Mouse (Mus musculus): ENCODE measurements at regions not wholly inside any gene's neighbourhood (a gene's known extent, or its start where the extent isn't known, plus 50 kb on each side); places are given as distances from the start of the nearest gene placed in this dataset.
A peak's percentile ranks its signal among the peaks of the same experiment; 100 is the strongest.

GRCm38 (mm10) chr14:15603954-15604523 lies 165.3 kb upstream of the Lrrc3b start:
- no peaks in the 10 kb centered on the region for H3K36me3 ChIP-seq
- H3K27ac ChIP-seq, result no peak overlapping the region
- H3K9me3 ChIP-seq, result no peaks in the 10 kb centered on the region
- no peaks in the 10 kb centered on the region for H3K27me3 ChIP-seq
- 92% methylated on average over 3 of the region's 3 CpGs for WGBS
- ATAC-seq, result no peak
- no peak overlapping the region for H3K4me3 ChIP-seq (replicated peaks)
- no peaks in the 10 kb centered on the region for H3K4me1 ChIP-seq (replicated peaks)
- no peak overlapping the region for H3K4me2 ChIP-seq (replicated peaks)
- H3K9ac ChIP-seq (replicated peaks), result no peak overlapping the region

- Histone ChIP-seq H3K27ac (no peak overlapping the region), H3K9ac (replicated peaks) (no peak overlapping the region), H3K27me3 (no peaks in the 10 kb centered on the region), H3K36me3 (no peaks in the 10 kb centered on the region), H3K4me1 (replicated peaks) (no peaks in the 10 kb centered on the region), H3K9me3 (no peaks in the 10 kb centered on the region), H3K4me2 (replicated peaks) (no peak overlapping the region), H3K4me3 (replicated peaks) (no peak overlapping the region)
- peak; percentile 60; the same call in 1 of the 2 replicates for ATAC-seq
- WGBS, result 45% methylated on average over 1 of the region's 1 CpGs
Observed at GRCm38 (mm10) chr14:15610166-15610565, 171.4 kb upstream of the Lrrc3b start.

- 0 out of 2 replicates have a peak, but pooled peaks cover 3% of the 10 kb centered on the region for H3K4me1 ChIP-seq (replicated peaks)
- H3K4me2 ChIP-seq (replicated peaks), result no peak overlapping the region
- ATAC-seq, result no peak
- no peaks in the 10 kb centered on the region for H3K9me3 ChIP-seq
- no peaks in the 10 kb centered on the region for H3K27me3 ChIP-seq
- WGBS, result 41% methylated on average over 2 of the region's 2 CpGs
- H3K36me3 ChIP-seq, result no peaks in the 10 kb centered on the region
- no peak overlapping the region for H3K27ac ChIP-seq
- H3K9ac ChIP-seq (replicated peaks), result no peak overlapping the region
- no peak overlapping the region for H3K4me3 ChIP-seq (replicated peaks)
Observed at GRCm38 (mm10) chr14:15634581-15634980, 195.8 kb upstream of the Lrrc3b start.

GRCm38 (mm10) chr14:15637681-15638080 lies 198.9 kb upstream of the Lrrc3b start:
- no peaks in the 10 kb centered on the region for H3K27me3 ChIP-seq
- H3K4me2 ChIP-seq (replicated peaks), result no peak overlapping the region
- no peak overlapping the region for H3K4me3 ChIP-seq (replicated peaks)
- no peak overlapping the region for H3K27ac ChIP-seq
- H3K9ac ChIP-seq (replicated peaks), result no peak overlapping the region
- 77% methylated on average over 2 of the region's 2 CpGs for WGBS
- no peaks in the 10 kb centered on the region for H3K36me3 ChIP-seq
- 0 out of 2 replicates have a peak, but pooled peaks cover 3% of the 10 kb centered on the region for H3K4me1 ChIP-seq (replicated peaks)
- no peaks in the 10 kb centered on the region for H3K9me3 ChIP-seq
- ATAC-seq, result no peak

GRCm38 (mm10) chr14:15638869-15639268 lies 200.1 kb upstream of the Lrrc3b start:
- no peak for ATAC-seq
- Histone ChIP-seq H3K9ac (replicated peaks) (no peak overlapping the region), H3K27ac (no peak overlapping the region), H3K4me2 (replicated peaks) (no peak overlapping the region), H3K27me3 (no peaks in the 10 kb centered on the region), H3K4me3 (replicated peaks) (no peak overlapping the region), H3K36me3 (no peaks in the 10 kb centered on the region), H3K4me1 (replicated peaks) (0 out of 2 replicates have a peak, but pooled peaks cover 3% of the 10 kb centered on the region), H3K9me3 (no peaks in the 10 kb centered on the region)
- 82% methylated on average over 1 of the region's 1 CpGs for WGBS

- Histone ChIP-seq H3K36me3 (no peaks in the 10 kb centered on the region), H3K9ac (replicated peaks) (no peak overlapping the region), H3K4me1 (replicated peaks) (no peaks in the 10 kb centered on the region), H3K27me3 (no peaks in the 10 kb centered on the region), H3K27ac (no peak overlapping the region), H3K9me3 (no peaks in the 10 kb centered on the region), H3K4me3 (replicated peaks) (no peak overlapping the region), H3K4me2 (replicated peaks) (no peak overlapping the region)
- WGBS, result 60% methylated on average over 2 of the region's 2 CpGs
- ATAC-seq, result no peak
Observed at GRCm38 (mm10) chr14:15660886-15661285, 222.1 kb upstream of the Lrrc3b start.

GRCm38 (mm10) chr14:15672292-15672691 lies 233.5 kb upstream of the Lrrc3b start:
- no peak overlapping the region for H3K4me2 ChIP-seq (replicated peaks)
- no peak for ATAC-seq
- no peaks in the 10 kb centered on the region for H3K36me3 ChIP-seq
- H3K27me3 ChIP-seq, result no peaks in the 10 kb centered on the region
- no peak overlapping the region for H3K4me3 ChIP-seq (replicated peaks)
- H3K27ac ChIP-seq, result no peak overlapping the region
- H3K9me3 ChIP-seq, result no peaks in the 10 kb centered on the region
- no peaks in the 10 kb centered on the region for H3K4me1 ChIP-seq (replicated peaks)
- H3K9ac ChIP-seq (replicated peaks), result no peak overlapping the region

- H3K36me3 ChIP-seq, result no peaks in the 10 kb centered on the region
- WGBS, result 83% methylated on average over 2 of the region's 2 CpGs
- no peak for ATAC-seq
- H3K9ac ChIP-seq (replicated peaks), result no peak overlapping the region
- H3K9me3 ChIP-seq, result no peaks in the 10 kb centered on the region
- no peak overlapping the region for H3K27ac ChIP-seq
- H3K4me2 ChIP-seq (replicated peaks), result no peak overlapping the region
- H3K4me1 ChIP-seq (replicated peaks), result no peaks in the 10 kb centered on the region
- no peak overlapping the region for H3K4me3 ChIP-seq (replicated peaks)
- H3K27me3 ChIP-seq, result no peaks in the 10 kb centered on the region
Observed at GRCm38 (mm10) chr14:15677218-15677617, 238.4 kb upstream of the Lrrc3b start.

GRCm38 (mm10) chr14:15679456-15679855 lies 240.7 kb upstream of the Lrrc3b start:
- whole genome bisulfite sequencing, result 46% methylated on average over 2 of the region's 2 CpGs
- no peak overlapping the region for H3K4me2 ChIP-seq (replicated peaks)
- H3K9ac ChIP-seq (replicated peaks), result no peak overlapping the region
- no peaks in the 10 kb centered on the region for H3K9me3 ChIP-seq
- no peaks in the 10 kb centered on the region for H3K27me3 ChIP-seq
- H3K36me3 ChIP-seq, result no peaks in the 10 kb centered on the region
- ATAC-seq, result no peak
- no peak overlapping the region for H3K4me3 ChIP-seq (replicated peaks)
- H3K4me1 ChIP-seq (replicated peaks), result no peaks in the 10 kb centered on the region
- H3K27ac ChIP-seq, result no peak overlapping the region

GRCm38 (mm10) chr14:15698001-15698400 lies 259.2 kb upstream of the Lrrc3b start:
- Histone ChIP-seq H3K4me2 (replicated peaks) (no peak overlapping the region), H3K36me3 (no peaks in the 10 kb centered on the region), H3K4me3 (replicated peaks) (no peak overlapping the region), H3K4me1 (replicated peaks) (no peaks in the 10 kb centered on the region), H3K9me3 (no peaks in the 10 kb centered on the region), H3K27ac (no peak overlapping the region), H3K9ac (replicated peaks) (no peak overlapping the region), H3K27me3 (no peaks in the 10 kb centered on the region)
- no peak for ATAC-seq
- 92% methylated on average over 2 of the region's 2 CpGs for WGBS

GRCm38 (mm10) chr14:15698607-15699006 lies 259.8 kb upstream of the Lrrc3b start:
- no peaks in the 10 kb centered on the region for H3K27me3 ChIP-seq
- no peaks in the 10 kb centered on the region for H3K4me1 ChIP-seq (replicated peaks)
- no peaks in the 10 kb centered on the region for H3K36me3 ChIP-seq
- no peak overlapping the region for H3K27ac ChIP-seq
- H3K9ac ChIP-seq (replicated peaks), result no peak overlapping the region
- H3K9me3 ChIP-seq, result no peaks in the 10 kb centered on the region
- no peak overlapping the region for H3K4me3 ChIP-seq (replicated peaks)
- no peak for ATAC-seq
- no peak overlapping the region for H3K4me2 ChIP-seq (replicated peaks)
- WGBS, result 78% methylated on average over 2 of the region's 2 CpGs

- H3K9ac ChIP-seq (replicated peaks), result no peak overlapping the region
- no peaks in the 10 kb centered on the region for H3K9me3 ChIP-seq
- H3K27me3 ChIP-seq, result no peaks in the 10 kb centered on the region
- no peak for ATAC-seq
- no peak overlapping the region for H3K27ac ChIP-seq
- 84% methylated on average over 1 of the region's 1 CpGs for WGBS
- H3K4me3 ChIP-seq (replicated peaks), result no peak overlapping the region
- no peaks in the 10 kb centered on the region for H3K4me1 ChIP-seq (replicated peaks)
- no peaks in the 10 kb centered on the region for H3K36me3 ChIP-seq
- H3K4me2 ChIP-seq (replicated peaks), result no peak overlapping the region
Observed at GRCm38 (mm10) chr14:15722135-15722534, 283.3 kb upstream of the Lrrc3b start.

GRCm38 (mm10) chr14:15746629-15747238 lies 307.9 kb upstream of the Lrrc3b start:
- WGBS, result 62% methylated on average over 5 of the region's 5 CpGs
- Histone ChIP-seq H3K9ac (replicated peaks) (no peak overlapping the region), H3K9me3 (no peaks in the 10 kb centered on the region), H3K4me3 (replicated peaks) (no peak overlapping the region), H3K36me3 (no peaks in the 10 kb centered on the region), H3K4me1 (replicated peaks) (no peaks in the 10 kb centered on the region), H3K4me2 (replicated peaks) (no peak overlapping the region), H3K27me3 (no peaks in the 10 kb centered on the region), H3K27ac (no peak overlapping the region)
- no peak for ATAC-seq

All from midbrain, embryonic 13.5 days (tissue).